Mouse (Mus musculus) embryonic fibroblast, embryonic 13.5 days (primary cell): ENCODE results near the gene Camk1d.

ENCODE experiments used
- CTCF ChIP-seq: IDR thresholded peaks from 2 replicates; pipeline ENCODE4 v1.5.1; 2011; ENCODE audit warnings: mild to moderate bottlenecking, control low read depth, low read length, moderate library complexity, borderline replicate concordance; ENCODE audit not compliant: insufficient read depth
- POLR2A ChIP-seq: IDR thresholded peaks from 2 replicates; pipeline ENCODE4 v1.6.1; 2011; ENCODE audit warnings: low read depth, mild to moderate bottlenecking, control low read depth, low read length, moderate library complexity

DNA sequence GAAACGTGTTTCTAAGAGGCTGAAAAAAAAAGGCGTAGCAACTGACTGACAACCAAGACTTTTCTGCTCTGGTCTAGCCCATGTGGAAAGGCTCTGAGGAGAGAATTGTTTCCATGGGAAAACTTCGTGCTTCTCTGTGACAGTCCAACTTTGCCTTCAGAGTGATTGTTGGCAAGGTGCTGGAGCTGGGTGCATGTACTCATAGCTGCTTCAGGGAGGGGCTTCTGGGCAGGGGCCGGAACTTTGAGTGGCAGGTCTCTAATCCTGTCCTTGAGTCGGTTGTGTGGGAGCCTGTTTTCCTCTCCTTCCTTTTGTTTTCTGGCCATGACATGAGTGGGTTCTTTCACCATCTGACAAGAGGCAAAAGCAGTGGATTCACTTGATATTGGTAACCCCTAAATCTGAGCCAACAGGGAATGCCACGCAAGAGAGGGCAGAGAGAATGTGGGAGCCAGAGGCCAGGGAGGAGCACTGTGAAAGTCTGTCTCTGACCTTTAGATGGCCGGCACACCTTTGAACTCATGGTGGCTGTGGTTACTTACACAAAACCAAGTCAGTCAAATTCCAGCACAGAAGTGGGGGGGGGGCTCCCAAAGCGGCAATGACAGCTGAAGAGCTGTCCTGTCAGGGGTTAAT, 392.5 kb downstream of the Camk1d start:
- no peak for TF ChIP-seq CTCF
- TF ChIP-seq POLR2A = no peak
